Mouse (Mus musculus) NIH3T3 (cell line): ENCODE measurements around the gene Secisbp2l.

Experiments used
- DNase-seq: peaks from one replicate; pipeline ENCODE4 v3.0.0-alpha.2; 2012; ENCODE audit warnings: low read depth

Secisbp2l gene

DNA sequence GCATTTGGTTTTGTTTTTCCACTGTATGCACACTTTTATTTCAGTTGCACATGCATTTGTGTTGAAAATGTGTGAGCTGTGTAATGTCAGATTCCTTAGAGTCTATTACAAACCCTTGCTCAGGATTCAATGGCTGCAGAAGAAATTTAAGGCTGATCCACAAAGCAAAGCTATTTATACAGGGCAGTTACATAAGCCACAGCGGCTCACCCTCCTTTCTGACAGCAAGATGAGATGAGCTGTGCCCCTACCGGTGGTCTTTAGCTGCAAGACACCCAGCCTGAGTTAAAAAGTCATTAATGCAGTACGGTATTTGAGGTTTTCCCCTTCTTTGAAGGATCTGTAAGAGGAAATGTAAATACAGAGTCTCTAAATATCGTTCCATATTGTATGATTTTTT lies 1.2 kb upstream of the Secisbp2l start:
- no peak for DNase-seq

DNA sequence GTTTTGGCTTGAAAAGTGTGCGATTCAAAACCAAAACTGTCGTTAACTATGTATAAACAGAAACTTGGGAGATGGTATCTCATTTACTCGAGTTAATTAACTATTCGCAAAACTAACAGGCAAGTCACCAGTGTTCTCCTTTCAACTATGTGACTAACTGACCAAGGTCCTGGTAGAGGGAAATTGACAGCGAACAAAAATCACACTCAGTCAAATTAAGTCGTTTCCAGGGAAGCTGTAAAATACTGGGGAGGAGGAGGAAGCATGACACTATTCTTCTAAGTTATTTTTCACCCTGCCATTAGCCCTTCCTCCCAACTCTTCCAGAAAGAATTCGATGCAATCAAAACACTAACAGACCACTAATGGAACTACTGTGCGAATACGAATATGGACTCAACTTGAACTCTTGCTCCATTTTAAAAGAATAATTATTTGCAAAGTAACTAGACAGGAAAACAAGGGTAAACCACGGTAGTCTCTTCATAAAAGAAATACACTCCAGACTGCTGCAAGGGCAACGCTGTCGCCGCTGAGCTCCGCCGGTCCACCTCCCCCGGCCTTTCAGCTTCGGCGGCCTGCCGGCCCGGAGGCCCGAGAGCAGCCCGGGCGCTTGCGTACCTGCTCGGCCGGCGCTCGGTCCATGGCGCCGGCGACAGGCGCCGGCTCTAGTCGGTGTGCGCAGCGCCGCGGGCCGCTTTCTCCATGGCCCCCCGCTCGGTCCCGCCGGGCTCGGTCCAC lies 522 bp downstream of the Secisbp2l start:
- no peak for DNase-seq

DNA sequence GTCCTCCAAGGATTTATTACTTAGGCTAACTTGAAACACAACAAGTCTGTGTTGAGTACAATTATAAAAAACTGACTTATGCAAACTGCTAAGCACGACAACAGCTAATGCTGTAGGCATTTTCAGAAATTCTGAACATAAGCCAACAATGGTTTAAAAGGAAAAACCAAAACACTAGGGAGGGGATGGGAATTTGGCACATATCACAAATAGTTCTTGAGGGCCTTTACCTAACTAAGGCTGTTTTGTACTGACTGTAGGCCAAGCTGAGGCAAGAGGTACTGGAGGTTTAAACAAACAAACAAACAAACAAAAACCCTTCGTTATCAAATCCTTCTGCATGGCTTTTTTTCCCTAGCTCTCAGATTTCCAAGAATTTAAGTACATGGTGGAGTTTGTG lies 1.7 kb downstream of the Secisbp2l start:
- DNase-seq, result peak; percentile 59

GRCm38 (mm10) chr2:125778380-125778779 lies 4.3 kb downstream of the Secisbp2l start:
- no peak for DNase-seq

DNA sequence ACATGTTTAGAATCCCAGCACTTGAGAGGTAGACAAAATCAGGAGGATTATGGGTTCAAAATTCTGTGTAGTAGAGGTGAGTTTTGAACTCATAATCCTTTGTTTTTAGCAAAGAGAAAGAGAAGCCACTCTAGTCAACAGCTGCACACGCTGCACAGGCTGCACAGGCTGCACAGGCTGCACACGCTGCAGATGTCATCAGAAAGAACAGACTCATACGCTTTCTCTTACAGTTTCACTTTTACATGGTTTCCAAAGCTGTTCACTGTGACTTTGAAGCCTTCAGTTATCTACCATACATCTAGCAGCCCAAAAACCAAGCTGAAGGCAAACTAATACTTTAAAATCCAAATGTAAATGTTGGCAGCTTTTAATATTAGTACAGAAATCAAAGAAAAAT lies 5.7 kb downstream of the Secisbp2l start:
- DNase-seq, result no peak

- no peak for DNase-seq
These were observed 7.0 kb downstream of the Secisbp2l start for GRCm38 (mm10) chr2:125775661-125776060.

DNA sequence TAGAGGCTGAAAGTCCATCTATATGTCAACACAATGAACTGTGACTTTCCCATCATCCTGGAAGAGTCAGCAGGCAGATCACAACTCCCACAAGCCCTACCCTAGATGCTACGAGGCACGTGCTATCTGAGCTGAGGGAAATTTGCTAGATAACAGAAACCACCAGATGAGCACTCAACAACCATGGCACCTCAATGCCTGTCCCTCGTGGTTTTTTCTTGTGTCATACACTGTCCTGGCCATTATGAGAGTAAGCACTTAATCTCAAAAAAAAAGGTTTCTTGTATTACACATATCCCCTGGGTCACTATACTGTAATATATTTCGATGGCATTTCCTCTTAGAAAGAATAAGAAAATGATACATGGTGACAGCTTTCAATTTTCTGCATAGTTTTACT lies 7.8 kb downstream of the Secisbp2l start:
- DNase-seq, result no peak

DNA sequence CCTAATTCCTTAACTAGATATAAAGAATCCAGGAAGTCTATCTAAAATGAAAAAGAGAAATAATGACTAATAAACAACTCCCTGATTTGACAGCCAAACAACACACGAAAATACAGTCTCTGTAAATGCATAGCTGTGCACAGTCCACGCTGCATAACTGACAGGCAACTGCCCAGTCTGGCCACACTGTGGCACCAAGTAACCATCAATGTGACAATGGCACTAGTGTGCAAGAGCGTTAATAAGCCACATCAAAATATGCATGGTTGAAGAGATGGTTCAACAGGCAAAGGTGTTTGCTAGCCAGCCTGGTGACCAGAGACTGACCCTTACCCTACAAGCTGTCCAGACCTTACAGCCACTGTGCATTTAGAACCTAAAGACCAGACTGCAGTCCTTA lies 17.6 kb downstream of the Secisbp2l start:
- DNase-seq, result peak; percentile 52

GRCm38 (mm10) chr2:125764531-125764930 lies 18.1 kb downstream of the Secisbp2l start:
- no peak for DNase-seq

GRCm38 (mm10) chr2:125749330-125749729 lies 33.3 kb downstream of the Secisbp2l start:
- DNase-seq, result no peak

DNA sequence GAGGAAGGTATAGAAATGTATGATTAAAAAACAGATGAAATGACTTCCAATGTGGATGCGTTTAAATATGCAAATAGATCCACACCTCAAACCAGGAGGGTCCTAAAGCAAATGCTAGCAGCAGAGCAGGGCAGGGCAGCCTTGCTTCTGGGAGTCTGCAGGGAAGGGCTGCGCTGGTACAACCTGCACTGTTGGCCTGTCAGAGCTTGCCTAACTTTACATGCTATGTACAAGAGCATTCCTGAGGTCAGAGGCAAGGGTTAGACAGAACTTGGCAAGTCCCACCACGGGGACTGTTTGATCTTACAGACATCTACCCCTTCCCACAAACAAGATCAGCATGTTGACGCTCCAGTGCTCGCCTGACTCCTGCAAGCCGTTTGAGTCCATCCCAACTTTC lies 43.3 kb downstream of the Secisbp2l start:
- no peak for DNase-seq

- no peak for DNase-seq
These were observed 44.0 kb downstream of the Secisbp2l start for GRCm38 (mm10) chr2:125738718-125739117.

DNA sequence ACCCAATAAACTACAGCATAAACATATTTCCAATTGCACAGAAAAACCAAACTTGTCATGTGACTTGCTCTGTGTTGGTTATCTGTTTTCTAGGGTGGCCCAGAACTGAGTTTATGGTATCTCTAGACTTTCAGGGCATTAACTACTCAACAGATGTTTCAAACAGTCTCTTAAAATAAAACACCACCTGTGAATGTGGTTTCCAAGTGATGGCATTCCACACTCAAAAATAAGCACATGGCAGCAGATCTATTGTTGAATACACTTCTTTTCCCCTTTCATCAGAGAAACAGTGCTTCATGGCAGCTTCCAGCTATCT lies 46.7 kb downstream of the Secisbp2l start:
- DNase-seq, result no peak

DNA sequence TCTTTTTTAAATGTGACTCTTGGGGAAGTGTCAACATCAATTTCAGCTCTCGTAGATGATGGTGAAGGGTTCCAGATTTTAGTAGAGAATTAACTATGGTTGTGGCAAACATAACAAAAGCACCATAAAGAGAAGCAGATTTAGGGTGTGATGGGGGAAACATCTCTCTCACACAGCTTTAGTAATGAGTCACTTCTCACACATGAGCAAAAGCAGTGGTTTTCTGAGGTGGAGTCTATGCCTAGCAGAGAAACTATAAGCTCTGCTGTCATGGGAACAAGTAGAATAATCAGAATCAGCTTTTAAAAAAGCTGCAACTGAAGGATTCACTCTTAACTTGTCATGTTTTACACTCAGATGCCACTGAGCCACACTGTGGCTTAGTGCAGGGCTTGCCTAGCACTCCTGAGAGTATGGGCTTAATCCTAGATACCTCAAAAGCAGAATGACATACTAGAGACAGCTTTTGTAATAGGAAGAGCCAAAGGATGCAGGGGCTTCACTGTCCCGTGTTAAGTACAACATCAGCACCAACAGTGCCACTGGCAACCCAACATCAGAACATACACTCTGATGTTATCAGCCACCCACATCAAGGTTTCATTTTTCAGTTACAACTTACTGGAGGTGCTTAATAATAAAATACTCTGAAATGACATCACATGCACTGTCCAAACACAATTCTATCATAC lies 47.2 kb downstream of the Secisbp2l start:
- peak; percentile 67 for DNase-seq

DNA sequence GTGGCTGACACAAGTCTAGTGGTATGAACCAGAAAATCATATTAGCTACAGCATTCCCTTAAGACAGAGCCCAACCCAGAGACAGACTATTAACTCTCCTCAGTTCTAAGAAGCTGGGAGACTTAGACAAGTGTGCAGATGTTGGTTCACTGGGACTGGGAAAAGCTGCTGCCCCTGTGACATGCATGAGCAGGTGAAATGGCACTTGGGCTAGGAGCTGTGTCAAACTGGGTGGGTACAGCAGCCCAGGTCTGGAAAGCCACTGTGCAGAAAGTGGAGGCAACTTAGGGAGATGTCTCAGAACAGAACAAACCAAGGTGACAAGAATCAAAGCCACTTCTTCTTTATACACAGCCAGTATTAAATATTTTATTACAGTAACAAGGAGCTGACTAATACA lies 47.9 kb downstream of the Secisbp2l start:
- DNase-seq, result no peak

DNA sequence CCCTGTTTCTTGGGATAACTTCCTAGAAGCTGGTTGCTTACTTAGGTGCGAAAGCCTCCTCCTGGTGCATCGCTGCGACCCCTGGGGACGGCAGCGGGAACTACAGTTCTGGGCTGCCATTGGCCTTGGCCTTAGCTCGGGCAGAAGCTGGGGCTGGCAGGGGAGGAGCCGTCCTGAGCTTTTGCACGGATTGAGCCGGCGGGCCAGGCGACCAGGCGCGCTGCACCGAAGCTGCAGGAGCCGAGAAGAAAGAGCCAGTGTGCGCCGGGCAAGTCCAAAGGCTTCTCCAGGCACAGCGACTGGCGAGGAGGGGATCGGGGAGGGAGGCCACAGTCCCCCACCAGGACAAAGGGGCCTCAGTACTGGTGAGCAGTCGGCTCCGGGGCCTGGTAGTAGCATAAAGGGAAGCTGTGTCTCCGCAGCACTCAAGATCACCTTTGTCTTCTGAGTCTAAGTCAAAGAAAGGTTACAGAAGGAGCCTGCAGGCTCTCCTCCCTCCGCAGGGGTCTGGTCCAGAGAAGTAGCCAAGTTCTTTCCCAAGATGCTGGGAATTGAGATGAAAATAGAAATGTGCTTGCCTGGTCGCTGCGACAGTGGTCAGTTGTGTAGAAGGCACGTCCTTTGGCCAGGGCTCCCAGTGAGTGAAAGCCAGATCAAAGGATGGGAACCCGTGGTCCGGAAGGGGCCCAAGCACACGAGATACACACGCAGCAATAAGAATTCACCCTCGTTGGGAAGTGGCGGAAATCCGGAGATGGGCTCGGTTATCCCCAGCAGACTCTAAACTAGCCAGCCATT lies 50.7 kb downstream of the Secisbp2l start:
- DNase-seq, result peak; percentile 89

GRCm38 (mm10) chr2:125724546-125725114 lies 58.0 kb downstream of the Secisbp2l start:
- DNase-seq, result no peak

DNA sequence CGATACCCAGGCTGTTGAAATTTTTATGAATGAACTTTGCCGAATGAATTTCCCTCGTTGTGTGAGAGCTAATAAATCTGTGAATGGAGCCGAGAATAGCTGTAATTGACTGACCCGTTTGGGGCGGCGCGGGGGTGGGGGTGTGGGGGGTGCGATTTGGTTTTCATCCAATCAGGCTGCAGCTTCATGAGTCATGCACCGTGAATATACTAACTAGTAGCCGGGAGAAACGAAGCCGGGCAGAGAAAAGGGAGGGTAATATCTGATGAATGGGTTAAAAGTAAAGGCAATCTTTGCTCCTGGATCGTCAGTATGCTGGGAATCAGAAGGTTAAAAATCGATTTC lies 58.6 kb downstream of the Secisbp2l start, which contains the start of gene Shc4:
TSS of gene Shc4 (minus strand) at position 63 of the 345 bp plus-strand sequence.
- DNase-seq, result peak; percentile 82

GRCm38 (mm10) chr2:125723408-125724085 lies 59.1 kb downstream of the Secisbp2l start:
- peak; percentile 68 for DNase-seq

DNA sequence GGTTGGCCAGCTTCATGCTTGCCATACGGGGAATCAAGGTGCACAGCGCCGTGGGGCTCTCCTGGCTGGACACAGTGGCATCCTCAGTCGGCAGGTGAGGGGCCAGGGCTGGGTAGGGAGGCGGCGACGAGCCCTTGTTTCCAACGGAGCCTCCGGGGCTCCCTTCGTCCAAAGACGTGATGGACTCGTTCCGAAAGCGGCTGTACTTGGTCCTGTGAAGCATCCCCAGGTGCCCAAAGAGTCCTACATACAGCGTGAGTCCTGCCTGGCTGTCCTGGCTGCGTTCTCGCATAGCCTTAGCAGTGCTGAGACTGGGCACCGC lies 59.6 kb downstream of the Secisbp2l start:
- DNase-seq, result no peak

DNA sequence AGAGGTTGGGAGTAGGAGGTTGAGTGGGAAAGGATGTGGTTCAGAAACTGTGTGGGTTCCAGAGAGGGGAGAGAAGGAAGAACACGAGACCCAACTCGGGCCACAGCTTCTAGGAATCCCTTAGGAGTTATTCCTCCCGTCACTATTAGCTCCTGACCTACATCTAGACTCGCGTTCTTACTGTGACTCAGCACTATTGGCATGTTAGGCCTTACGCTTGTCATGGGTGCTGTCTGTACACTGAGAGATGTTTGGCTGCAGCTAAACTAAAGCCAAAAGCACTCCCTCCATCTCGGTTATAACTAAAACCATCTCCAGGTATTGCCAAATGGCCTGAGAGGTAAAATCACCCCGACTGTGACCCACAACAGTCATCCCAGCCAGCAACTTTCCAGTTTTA lies 66.1 kb downstream of the Secisbp2l start:
- DNase-seq, result peak; percentile 77

GRCm38 (mm10) chr2:125706510-125706921 lies 76.2 kb downstream of the Secisbp2l start:
- DNase-seq, result peak; percentile 86
